Mouse (Mus musculus): ENCODE results near the gene Pik3r3. TPM values are rescaled to one million over a fixed set of nuclear protein-coding genes. Genes with fewer than 3 reads are reported as not detected.

Pik3r3 gene
- total RNA-seq, 1 experiment, result 7.8 TPM

- no peaks in the 10 kb centered on the region for H3K9me3 ChIP-seq (ENCODE audit: control insufficient read depth, insufficient read depth, low read depth, low read length)
- TF ChIP-seq MAFK (IDR thresholded peaks at IDR 0.05; ENCODE audit: insufficient read depth, low read depth, low read length) (no peak), CHD2 (IDR thresholded peaks at IDR 0.05; ENCODE audit: low read depth, low read length) (no peak), HCFC1 (IDR thresholded peaks at IDR 0.05; ENCODE audit: borderline replicate concordance, insufficient read depth, low read length) (no peak), ZNF384 (IDR thresholded peaks at IDR 0.05; ENCODE audit: low read depth, low read length) (no peak), ZC3H11A (IDR thresholded peaks at IDR 0.05; ENCODE audit: borderline replicate concordance, low read depth, low read length) (no peak)
- H3K36me3 ChIP-seq (ENCODE audit: control insufficient read depth, insufficient read depth, low read length, poor library complexity, severe bottlenecking), result no peaks in the 10 kb centered on the region
- no peaks in the 10 kb centered on the region for H3K4me1 ChIP-seq (ENCODE audit: control insufficient read depth in 2 of 2, insufficient read depth in 2 of 2, low read length in 2 of 2, poor library complexity in 1 of 2)
- in situ Hi-C loops (cut with MboI; ENCODE audit: low sequenced_read_pairs in 2 of 2, unreplicated experiment in 2 of 2), result no loop called here
- H3K4me3 ChIP-seq (ENCODE audit: insufficient read depth in 1 of 2, low read depth in 1 of 2, low read length in 2 of 2, poor library complexity in 1 of 2, severe bottlenecking in 1 of 2), result no peak overlapping the region
- H3K27ac ChIP-seq (ENCODE audit: insufficient read depth, low read depth, low read length, poor library complexity, severe bottlenecking), result no peak overlapping the region
- H3K9ac ChIP-seq (ENCODE audit: insufficient read depth, low read depth, low read length, poor library complexity, severe bottlenecking), result no peak overlapping the region
- DNase-seq (ENCODE audit: low read depth, low spot score), result no peak
These were observed 60.8 kb downstream of the Pik3r3 start for GRCm38 (mm10) chr4:116282211-116282610.

GRCm38 (mm10) chr4:116291561-116291960, 70.1 kb downstream of the Pik3r3 start:
- DNase-seq (ENCODE audit: low read depth, low spot score), result no peak
- TF ChIP-seq MAFK (IDR thresholded peaks at IDR 0.05; ENCODE audit: insufficient read depth, low read depth, low read length), result no peak
- TF ChIP-seq ZC3H11A (IDR thresholded peaks at IDR 0.05; ENCODE audit: borderline replicate concordance, low read depth, low read length), result no peak
- TF ChIP-seq HCFC1 (IDR thresholded peaks at IDR 0.05; ENCODE audit: borderline replicate concordance, insufficient read depth, low read length), result no peak
- no peak for TF ChIP-seq CHD2 (IDR thresholded peaks at IDR 0.05; ENCODE audit: low read depth, low read length)
- no peak for TF ChIP-seq ZNF384 (IDR thresholded peaks at IDR 0.05; ENCODE audit: low read depth, low read length)
- Histone ChIP-seq H3K36me3 (ENCODE audit: control insufficient read depth, insufficient read depth, low read length, poor library complexity, severe bottlenecking) (no peaks in the 10 kb centered on the region), H3K9me3 (ENCODE audit: control insufficient read depth, insufficient read depth, low read depth, low read length) (no peaks in the 10 kb centered on the region), H3K4me3 (ENCODE audit: insufficient read depth in 1 of 2, low read depth in 1 of 2, low read length in 2 of 2, poor library complexity in 1 of 2, severe bottlenecking in 1 of 2) (no peak overlapping the region), H3K9ac (ENCODE audit: insufficient read depth, low read depth, low read length, poor library complexity, severe bottlenecking) (no peak overlapping the region), H3K27ac (ENCODE audit: insufficient read depth, low read depth, low read length, poor library complexity, severe bottlenecking) (no peak overlapping the region), H3K4me1 (ENCODE audit: control insufficient read depth in 2 of 2, insufficient read depth in 2 of 2, low read length in 2 of 2, poor library complexity in 1 of 2) (no peaks in the 10 kb centered on the region)
- in situ Hi-C loops (cut with MboI; ENCODE audit: low sequenced_read_pairs in 2 of 2, unreplicated experiment in 2 of 2), result no loop called here

GRCm38 (mm10) chr4:116293296-116293695, 71.9 kb downstream of the Pik3r3 start:
- TF ChIP-seq MAFK (IDR thresholded peaks at IDR 0.05; ENCODE audit: insufficient read depth, low read depth, low read length) (no peak), HCFC1 (IDR thresholded peaks at IDR 0.05; ENCODE audit: borderline replicate concordance, insufficient read depth, low read length) (no peak)
- H3K9me3 ChIP-seq (ENCODE audit: control insufficient read depth, insufficient read depth, low read depth, low read length), result no peaks in the 10 kb centered on the region
- no peak overlapping the region for H3K27ac ChIP-seq (ENCODE audit: insufficient read depth, low read depth, low read length, poor library complexity, severe bottlenecking)
- H3K9ac ChIP-seq (ENCODE audit: insufficient read depth, low read depth, low read length, poor library complexity, severe bottlenecking), result no peak overlapping the region
- H3K4me3 ChIP-seq (ENCODE audit: insufficient read depth in 1 of 2, low read depth in 1 of 2, low read length in 2 of 2, poor library complexity in 1 of 2, severe bottlenecking in 1 of 2), result no peak overlapping the region
- no peaks in the 10 kb centered on the region for H3K36me3 ChIP-seq (ENCODE audit: control insufficient read depth, insufficient read depth, low read length, poor library complexity, severe bottlenecking)
- DNase-seq (ENCODE audit: low read depth, low spot score), result peak; percentile 30
- in situ Hi-C loops (cut with MboI; ENCODE audit: low sequenced_read_pairs in 2 of 2, unreplicated experiment in 2 of 2), result no loop called here
- H3K4me1 ChIP-seq (ENCODE audit: control insufficient read depth in 2 of 2, insufficient read depth in 2 of 2, low read length in 2 of 2, poor library complexity in 1 of 2), result no peaks in the 10 kb centered on the region

- no peaks in the 10 kb centered on the region for H3K36me3 ChIP-seq (ENCODE audit: control insufficient read depth, insufficient read depth, low read length, poor library complexity, severe bottlenecking)
- no peak overlapping the region for H3K4me3 ChIP-seq (ENCODE audit: insufficient read depth in 1 of 2, low read depth in 1 of 2, low read length in 2 of 2, poor library complexity in 1 of 2, severe bottlenecking in 1 of 2)
- H3K4me1 ChIP-seq (ENCODE audit: control insufficient read depth in 2 of 2, insufficient read depth in 2 of 2, low read length in 2 of 2, poor library complexity in 1 of 2), result no peaks in the 10 kb centered on the region
- no peaks in the 10 kb centered on the region for H3K9me3 ChIP-seq (ENCODE audit: control insufficient read depth, insufficient read depth, low read depth, low read length)
- TF ChIP-seq CHD2 (IDR thresholded peaks at IDR 0.05; ENCODE audit: low read depth, low read length) (no peak), HCFC1 (IDR thresholded peaks at IDR 0.05; ENCODE audit: borderline replicate concordance, insufficient read depth, low read length) (no peak), ZNF384 (IDR thresholded peaks at IDR 0.05; ENCODE audit: low read depth, low read length) (no peak), ZC3H11A (IDR thresholded peaks at IDR 0.05; ENCODE audit: borderline replicate concordance, low read depth, low read length) (no peak), MAFK (IDR thresholded peaks at IDR 0.05; ENCODE audit: insufficient read depth, low read depth, low read length) (no peak)
- no peak overlapping the region for H3K9ac ChIP-seq (ENCODE audit: insufficient read depth, low read depth, low read length, poor library complexity, severe bottlenecking)
- H3K27ac ChIP-seq (ENCODE audit: insufficient read depth, low read depth, low read length, poor library complexity, severe bottlenecking), result no peak overlapping the region
- no peak for DNase-seq (ENCODE audit: low read depth, low spot score)
- in situ Hi-C loops (cut with MboI; ENCODE audit: low sequenced_read_pairs in 2 of 2, unreplicated experiment in 2 of 2), result no loop called here
These were observed 79.5 kb downstream of the Pik3r3 start for GRCm38 (mm10) chr4:116300878-116301355.

- in situ Hi-C loops (cut with MboI; ENCODE audit: low sequenced_read_pairs in 2 of 2, unreplicated experiment in 2 of 2), result no loop called here
- Histone ChIP-seq H3K9ac (ENCODE audit: insufficient read depth, low read depth, low read length, poor library complexity, severe bottlenecking) (no peak overlapping the region), H3K27ac (ENCODE audit: insufficient read depth, low read depth, low read length, poor library complexity, severe bottlenecking) (no peak overlapping the region), H3K9me3 (ENCODE audit: control insufficient read depth, insufficient read depth, low read depth, low read length) (no peaks in the 10 kb centered on the region), H3K4me1 (ENCODE audit: control insufficient read depth in 2 of 2, insufficient read depth in 2 of 2, low read length in 2 of 2, poor library complexity in 1 of 2) (no peaks in the 10 kb centered on the region), H3K4me3 (ENCODE audit: insufficient read depth in 1 of 2, low read depth in 1 of 2, low read length in 2 of 2, poor library complexity in 1 of 2, severe bottlenecking in 1 of 2) (no peak overlapping the region), H3K36me3 (ENCODE audit: control insufficient read depth, insufficient read depth, low read length, poor library complexity, severe bottlenecking) (peaks cover 17% of the 10 kb centered on the region)
- no peak for DNase-seq (ENCODE audit: low read depth, low spot score)
- TF ChIP-seq CHD2 (IDR thresholded peaks at IDR 0.05; ENCODE audit: low read depth, low read length) (no peak), MAFK (IDR thresholded peaks at IDR 0.05; ENCODE audit: insufficient read depth, low read depth, low read length) (no peak), HCFC1 (IDR thresholded peaks at IDR 0.05; ENCODE audit: borderline replicate concordance, insufficient read depth, low read length) (no peak), ZC3H11A (IDR thresholded peaks at IDR 0.05; ENCODE audit: borderline replicate concordance, low read depth, low read length) (no peak), ZNF384 (IDR thresholded peaks at IDR 0.05; ENCODE audit: low read depth, low read length) (no peak)
These were observed 83.1 kb downstream of the Pik3r3 start for GRCm38 (mm10) chr4:116304551-116304950.

Data from ES-E14 (cell line).